Mouse (Mus musculus): ENCODE data around the gene Rsph3a.

Gene Rsph3a

DNA sequence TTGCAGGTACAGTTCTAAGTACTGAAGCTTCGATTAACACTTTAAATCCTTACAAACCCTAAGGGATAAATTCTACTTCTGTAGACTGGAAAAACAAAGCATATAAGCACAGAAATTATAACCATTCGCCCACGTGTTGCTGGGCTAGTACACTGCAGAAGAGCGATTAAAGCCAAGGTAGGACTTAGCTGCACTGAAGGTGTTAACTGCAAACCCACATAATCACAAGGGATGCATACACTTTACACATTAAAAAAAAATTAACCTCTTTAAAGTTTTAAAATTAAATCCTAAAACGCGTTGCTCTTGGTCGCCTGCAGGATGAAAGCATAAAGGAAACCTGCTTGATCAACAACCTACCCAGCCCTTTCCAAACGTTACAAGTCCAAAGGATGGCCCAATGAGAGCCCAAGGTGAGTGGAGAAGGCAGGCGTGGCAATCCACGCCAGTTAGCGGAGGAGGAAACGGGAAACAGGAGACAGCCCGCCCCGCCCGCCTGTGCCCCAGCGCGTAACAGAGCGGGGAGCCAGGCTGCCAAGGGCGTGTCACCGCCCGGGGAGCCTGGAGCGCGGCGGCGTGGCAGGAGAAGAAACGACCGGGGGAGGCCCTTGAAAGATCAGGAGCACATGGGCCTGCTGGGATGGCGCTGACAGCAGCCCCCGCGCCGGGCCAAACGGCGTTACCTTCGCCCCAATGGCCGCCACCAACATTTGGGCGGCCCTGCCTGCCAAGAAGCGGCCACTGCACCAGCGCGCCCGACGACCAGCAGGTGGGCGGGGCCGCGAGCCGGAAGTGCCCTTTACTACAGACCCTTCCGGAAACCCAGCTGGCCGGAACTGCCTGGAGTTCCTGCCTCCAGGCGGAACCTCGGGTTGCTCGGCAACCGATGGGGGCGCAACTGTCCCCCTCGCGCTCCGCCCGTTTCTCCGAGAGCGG, at the start of gene Rsph3a:
Rsph3a (plus strand) TSS at position 498 of the 936 bp plus-strand sequence.
- DNase-seq: peak; percentile 75

DNA sequence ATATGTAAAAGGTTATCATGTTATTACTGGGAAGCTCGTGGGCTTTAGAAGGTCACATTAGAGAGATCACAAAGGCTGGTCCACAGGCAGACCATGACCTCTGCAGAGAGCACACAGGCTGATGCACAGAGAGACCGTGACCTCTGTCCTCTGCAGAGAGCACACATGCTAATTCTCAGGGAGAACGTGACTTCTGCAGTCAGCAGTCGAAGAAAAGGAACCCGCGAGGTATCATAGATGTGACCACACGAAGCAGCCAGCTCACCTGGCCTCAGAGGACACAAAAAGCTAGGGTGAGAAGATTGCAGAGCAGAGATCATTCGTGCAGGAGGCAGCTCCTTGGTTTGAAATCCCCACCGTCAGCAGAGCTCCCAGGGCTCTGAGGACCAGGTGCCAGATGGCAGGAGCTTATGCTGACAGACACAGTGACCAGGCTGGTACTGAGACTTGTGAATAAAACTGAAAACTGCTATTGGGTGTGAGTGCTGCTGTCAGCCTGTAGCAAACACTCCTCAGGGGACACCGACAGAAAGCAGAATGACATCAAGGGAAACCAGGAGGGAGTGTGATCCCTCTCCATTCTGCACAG, 49.3 kb upstream of the Rsph3a start:
- DNase-seq: no peak

DNA sequence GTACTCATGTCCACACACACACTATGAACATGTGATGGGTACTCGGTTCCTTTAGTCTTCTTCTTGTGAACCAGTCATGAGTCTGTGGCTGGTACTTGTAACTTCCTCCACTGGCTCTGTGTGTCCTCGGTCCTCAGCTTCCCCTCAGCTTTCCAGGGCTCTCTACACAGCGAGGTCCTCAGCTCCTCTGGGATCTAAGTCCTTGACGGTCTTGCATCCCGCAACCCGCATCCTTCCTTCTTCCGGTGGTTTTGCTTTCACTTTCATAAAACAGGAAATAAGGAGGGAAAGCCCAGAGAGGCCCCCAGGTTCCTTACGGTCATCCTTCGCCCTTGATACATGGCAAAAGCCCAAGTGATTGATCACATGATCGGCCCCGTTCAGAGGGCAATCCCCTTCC, 48.3 kb upstream of the Rsph3a start:
- no peak for DNase-seq

DNA sequence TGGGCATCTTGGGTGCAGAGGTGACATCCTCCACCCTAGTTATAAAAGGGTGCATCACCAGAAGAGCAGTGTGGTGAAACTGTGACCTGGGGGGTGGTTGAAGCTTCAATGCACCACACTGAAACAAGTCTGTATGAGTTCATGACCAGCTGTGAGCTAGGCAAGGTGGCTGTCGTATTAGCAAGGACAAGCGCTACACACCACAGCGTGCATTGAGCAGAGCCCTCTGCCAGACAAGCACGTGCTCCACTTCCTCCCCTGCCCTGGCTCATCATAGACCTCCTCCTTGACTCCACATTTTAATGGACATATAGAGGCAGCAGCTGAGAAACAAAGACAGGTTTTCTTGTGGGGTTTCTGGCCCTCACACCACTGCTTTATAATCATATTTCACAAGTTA, 47.7 kb upstream of the Rsph3a start:
- no peak for DNase-seq

DNA sequence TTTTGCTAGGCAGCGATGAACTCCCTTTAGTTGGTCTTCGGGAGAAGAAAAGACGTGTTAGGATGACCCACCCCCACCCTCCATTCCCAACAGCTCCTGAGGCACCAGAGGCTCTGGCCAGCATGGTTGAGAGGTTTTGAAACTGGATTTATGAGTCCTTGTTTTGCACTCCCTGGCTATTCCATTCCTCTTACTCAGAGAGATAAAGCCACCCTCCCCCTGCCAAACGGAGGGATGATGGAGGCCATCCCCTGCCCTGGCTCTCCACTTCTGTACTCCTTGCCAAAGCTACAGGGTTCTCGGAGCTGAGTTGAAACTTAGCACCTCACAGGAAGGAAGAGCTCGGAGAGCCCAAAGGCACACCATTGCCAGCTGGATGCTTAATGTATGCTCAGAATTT, 46.2 kb upstream of the Rsph3a start:
- no peak for DNase-seq

DNA sequence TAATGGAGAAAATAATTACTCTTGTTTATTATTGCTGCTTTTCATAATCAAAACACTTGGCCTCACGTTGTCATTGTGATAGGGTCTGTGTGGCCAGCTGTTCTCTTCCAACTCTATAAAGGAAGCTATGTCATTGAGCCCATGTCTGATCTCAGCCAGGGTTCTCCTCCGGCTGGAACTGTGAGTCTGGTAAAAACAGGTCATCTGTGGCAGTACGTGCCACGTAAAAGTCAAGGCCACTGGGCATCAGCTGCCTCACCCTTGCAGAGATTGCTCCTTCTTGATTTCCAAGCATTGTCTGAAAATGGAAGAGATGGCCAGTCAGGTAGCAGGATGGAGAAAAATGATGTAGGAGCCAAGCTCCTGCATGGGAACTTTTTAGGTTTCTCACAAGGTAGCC, 45.5 kb upstream of the Rsph3a start:
- DNase-seq: no peak

DNA sequence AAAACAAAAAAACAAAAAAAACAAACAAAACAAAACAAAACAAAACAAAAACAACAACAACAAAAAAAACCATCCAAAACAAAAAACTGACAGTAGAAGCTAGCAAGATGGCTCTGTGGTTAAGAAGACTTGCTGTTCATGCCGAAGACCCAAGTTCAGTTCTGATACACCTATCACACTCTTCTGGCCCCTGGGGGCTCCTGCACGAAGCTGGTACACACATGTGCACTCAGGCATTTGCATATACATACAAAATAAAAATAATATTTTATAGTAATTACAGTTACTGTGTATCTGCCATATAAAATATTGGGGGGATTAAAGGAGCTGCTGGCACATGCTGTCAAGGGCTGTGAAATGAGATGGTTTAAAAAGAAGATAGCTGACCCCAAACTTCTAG, 43.9 kb upstream of the Rsph3a start:
- DNase-seq: no peak

DNA sequence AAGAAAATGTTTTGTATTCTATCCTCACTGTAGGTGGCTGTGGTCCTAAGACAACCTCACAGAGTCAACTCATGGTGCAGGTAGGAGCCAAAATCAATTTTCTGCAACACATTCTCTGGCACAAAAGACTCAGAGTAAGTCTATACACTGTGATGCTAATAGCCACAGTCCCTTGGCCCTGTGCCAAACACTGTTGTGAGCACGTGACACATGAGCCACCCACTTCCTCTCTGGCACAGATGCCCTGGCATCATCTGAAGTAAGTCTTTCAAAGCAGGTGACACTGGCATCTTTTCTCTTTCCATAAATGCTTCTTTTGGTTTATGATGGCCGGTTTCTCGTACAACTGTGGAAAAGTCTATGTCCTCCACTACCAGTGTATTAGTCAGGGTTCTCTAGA, 43.1 kb upstream of the Rsph3a start:
- DNase-seq: peak; percentile 89

DNA sequence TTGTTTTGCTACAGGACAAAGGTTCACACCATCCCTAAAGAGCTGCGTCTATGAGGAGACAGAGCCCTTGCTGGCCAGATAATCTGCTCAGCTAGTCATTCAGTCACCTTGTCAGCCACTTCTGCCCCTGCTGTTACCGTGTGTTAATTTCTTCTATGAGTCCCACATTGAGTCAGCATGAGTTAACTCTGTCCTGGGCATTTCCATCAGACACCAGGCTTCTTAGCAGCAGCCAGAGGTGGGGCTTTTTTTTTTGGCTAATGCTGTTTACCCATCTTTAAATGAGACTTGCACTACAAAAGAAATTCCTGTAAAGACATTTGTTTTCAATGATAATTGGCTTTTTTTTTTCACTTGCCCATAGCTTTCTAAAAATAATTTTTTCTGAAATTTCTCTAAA, 40.4 kb upstream of the Rsph3a start:
- DNase-seq: no peak

DNA sequence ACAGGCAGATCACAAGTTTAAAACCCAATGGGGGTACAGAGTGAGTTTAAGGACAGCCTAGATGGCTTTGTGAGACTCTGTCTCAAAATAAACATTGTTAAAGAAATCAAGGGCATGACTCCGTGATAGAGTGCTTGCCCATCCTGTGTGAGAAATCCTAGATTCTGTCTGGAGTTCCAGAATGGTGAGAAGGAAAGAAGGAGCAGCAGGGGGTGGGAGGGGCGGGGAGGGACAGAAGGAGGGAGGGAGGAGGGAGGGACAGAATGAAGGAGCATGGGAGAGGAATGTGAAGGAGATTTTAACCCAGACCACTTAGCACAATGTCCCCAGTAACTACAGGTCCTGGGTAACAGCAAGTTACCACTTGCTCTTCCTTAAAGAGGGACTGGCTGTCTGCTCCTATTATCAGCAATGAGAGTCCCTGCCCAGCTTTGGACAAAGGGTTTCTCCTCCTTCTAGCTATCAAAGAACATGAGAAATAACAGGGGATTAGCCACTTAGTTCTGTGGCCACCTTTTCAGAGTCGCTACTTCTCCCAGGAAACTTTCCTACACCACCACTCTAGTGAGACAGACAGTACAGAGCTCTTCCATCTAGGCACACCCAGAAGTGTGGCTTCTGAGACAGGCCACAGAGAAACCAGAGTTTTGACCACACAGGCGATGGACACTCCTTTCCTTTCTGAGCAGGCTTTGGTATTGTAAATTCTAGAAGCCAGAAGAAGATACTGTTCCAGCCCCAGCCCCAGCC, 39.3 kb upstream of the Rsph3a start:
- no peak for DNase-seq

DNA sequence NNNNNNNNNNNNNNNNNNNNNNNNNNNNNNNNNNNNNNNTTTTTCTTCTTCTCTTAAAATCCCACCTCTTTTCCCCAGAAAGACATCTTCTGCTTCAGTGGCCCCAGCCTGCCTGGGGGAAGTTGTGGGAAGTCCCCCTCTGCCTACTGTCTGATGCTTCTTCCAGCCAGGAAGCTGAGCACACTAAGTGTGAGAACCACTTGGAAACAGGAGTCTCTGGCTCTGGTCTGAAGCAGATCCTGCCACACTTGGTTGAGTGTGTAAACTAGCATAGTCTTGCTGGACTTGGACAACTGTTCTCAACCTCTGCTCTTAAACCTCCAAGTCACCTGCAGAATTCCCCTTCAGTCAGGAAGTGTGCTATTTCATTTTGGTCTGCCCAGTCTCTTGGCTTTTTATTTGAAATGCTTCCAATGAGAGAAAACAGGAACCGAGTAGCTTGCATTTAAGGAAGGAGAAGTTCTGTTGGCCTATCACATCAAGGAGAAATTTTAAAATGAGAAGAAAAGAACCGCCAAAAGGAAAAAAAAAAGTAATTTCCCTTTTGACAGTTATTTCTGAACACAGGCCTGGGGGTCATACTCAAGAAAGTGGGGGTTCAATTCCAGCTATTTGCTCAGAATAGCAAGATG, 30.7 kb upstream of the Rsph3a start:
- no peak for DNase-seq

DNA sequence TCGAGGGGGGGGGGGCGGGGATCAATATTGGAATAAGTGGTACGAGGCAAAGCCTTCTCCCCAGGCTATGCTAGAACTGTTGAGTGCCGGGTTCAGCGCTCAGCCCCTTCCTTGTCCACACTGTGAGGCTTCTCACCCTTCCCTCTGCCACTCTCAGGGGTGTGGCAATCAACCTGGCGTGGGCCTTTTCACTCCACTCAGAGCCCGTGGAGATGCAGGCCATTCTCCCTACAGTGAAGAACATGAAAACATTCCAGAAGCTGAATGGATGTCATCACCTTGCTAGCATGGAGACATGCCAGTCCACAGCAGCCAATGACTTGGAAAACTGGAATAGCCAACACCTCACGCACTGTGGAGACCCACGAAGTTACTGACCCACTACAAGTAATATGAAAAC, 29.6 kb upstream of the Rsph3a start:
- DNase-seq: no peak

DNA sequence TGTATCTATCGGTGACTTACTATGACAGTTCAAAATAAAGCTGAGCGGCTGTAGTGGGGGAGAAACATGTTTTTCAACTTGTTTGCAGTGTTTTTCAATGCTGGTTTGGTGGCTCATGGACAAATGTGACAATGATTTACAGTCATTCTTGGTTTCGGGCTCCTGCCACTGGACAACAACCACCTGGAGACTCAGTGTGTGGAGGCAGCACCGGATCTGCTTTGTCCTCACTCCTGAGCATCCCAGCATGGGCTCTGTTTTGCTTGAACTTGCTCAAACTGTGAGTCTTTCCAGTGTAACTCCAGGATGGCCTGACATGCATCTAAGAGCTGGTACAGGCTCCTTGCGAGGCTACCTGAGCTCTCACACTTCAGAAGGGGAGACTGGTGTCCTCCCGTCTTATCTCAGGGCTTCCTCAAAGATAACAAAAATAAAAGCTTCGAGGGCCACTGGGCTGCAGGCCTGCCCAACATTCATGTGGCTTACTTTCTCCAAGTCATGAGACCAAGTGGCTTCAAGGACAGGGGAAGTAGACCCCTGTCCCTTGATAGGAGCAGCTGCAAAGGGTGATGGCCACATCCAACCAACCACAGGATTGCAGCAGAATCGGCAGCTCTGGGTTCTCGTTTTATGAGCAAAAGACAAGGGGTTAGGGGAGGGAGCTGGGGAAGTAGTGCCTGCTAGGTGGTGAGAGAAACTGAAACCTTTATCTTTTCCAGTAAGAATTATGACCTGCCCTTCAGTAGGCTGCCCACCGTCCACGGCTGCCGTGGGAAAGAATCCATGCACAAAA, 28.4 kb upstream of the Rsph3a start:
- no peak for DNase-seq

DNA sequence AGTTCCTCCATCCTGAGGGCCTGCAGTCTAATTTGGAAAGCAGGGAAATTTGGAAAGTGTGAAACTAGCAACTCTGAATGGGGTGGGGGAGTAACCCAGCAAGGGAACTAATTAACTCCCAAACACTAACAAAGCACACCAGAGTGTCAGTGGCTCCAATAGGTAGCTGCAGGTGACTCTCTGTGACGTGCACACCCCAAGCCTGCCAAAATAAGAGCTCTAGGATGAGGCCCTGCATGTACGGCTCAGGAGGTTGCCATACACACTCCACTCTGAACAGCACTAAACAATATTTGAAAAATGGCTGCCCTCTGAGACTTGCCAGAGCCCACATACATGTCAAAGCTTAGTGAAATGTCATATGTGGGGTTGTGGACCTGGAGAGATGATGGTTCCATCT, 27.1 kb upstream of the Rsph3a start:
- no peak for DNase-seq

DNA sequence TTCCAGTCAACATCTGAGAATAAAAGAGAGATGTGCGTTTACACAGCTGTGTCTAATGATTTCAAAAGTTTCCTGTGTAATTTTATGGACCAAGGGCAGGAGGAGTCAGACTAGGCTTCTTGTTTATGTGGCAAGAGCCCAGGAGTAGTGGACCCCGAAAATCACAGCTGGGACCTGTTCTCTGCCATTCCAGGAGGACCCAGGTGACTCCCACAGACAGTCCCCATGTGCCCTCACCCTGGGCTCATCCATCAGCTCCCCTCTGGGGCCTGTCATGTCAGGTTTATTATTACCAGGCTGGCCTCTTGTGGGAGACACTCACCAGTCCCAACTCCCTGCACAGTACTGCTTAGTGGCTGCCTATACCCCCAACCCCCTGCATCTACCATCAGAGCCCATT, 26.2 kb upstream of the Rsph3a start:
- DNase-seq: no peak

DNA sequence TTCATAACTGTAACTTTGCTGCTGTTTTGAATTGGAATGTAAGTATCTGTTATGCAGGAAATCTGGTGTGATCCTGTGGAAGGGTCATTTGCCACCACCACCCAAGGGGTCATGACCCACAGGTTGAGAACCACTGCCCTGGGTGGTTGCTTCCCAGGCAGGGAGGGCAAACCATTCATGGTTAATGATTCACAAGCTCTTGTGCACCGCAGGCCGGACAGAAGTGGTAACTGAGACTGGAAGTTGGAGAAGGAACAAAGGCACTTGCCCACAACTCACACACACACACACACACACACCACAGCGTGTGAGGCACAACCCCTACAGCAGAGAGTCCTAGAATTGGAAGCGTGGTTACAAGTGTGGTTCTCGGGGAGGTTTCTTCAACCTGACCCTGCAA, 22.9 kb upstream of the Rsph3a start:
- no peak for DNase-seq

DNA sequence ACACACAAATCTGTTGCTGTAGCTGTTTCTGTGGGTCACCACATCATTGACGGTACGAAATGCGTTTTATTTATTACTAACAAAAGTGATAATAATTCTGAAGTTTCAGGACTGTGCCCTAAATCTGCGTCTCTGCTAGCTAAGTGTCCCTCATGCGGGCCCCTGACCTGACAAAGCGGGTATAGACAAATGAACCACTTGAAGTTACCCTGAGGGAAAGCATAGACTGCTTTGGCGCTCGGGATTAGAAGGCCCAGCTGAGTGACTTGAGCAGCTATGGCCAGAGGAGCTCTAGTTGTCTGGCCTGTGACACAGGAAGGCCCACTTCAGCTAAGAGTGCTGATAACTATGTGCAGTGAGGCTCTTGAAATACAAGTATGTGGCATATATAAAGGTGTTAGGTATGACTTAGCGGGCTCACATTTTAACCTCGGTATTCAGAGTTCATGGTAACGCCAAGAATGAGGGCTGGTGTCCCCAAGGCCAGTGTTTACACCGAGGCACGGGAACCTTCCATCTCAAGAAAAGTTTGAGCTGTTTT, 21.2 kb upstream of the Rsph3a start:
- DNase-seq: no peak

DNA sequence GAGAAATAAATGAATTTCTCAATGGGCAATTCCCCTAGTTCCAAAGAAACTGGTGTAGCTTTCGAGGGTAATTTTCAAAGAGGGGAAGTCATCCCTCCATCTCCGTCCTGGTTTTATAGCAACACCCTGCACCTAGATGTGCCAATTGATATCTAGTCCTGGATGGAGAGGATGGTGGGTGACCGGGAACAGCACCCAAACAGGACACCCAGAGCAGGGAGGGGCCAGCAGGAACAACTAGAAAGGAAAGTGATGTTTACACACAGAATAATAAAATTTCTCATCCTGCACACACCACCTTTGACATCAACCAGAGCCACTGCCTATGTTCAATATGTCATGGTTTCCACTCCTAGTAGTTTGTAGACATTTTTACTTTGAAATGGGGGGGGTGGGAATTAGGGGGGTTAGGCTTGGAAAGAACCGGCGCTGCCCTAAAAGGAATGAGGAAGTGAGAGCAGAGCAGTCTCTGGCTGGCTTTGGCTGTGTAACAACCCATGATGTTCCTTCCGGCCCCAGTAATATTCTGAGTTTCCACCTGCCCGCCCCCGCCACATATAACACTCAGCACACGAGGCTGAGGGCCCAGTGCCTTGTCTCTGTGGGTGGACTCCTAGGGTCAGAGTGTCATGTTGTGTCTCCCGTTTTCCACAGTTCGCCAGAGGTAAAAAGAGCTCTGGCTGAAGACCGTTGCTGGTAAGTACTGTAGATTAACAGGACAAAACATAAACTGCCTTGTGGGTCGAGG, 19.8 kb upstream of the Rsph3a start, which contains the start of gene Tagap:
Tagap (plus strand) TSS at position 588 of the 748 bp plus-strand sequence.
- peak; percentile 37 for DNase-seq

DNA sequence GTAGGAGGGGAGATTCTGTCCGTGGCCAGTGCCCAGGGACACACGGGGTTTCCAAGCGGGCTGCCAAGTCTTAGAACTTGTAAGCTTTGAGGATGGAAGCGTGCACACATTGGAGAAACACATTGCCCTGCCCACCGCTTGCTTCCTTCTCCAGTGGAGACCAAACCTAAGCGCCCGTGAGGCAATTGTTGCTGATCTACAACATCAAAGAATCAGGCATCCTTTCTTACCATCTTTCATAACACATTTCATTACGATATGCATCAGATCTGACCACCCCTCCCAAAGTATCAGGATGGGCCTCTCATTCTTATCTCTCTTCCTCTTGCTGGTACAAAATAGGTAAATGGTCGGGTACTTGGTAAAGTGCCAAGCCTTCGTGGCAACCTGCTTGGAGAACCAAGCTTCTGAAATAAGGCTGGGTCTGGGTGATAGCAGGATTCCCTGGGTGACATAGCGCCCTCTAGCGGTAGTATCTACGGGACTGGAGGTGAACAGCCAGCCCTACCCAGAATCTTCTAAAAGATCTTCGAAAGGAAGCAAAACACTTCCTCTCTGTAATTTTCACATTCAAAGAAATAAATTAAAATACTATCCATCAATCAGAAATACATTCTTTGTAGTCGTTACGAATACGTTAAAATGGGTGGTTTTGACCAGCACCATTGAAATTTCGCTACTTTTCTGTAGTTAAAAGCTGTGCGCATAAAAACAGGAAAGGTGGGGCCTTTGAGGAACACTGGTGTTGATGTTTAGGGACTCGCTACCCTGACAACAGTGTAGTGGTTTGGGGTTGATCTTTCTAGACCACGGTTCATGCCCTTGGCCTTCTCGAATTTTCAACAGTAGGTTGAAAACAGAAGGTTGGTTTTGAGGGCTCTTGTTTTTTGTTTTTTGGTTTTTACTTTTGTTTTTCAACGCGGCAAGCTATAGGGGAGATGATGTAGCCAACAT, 17.6 kb upstream of the Rsph3a start:
- peak; percentile 92 for DNase-seq

DNA sequence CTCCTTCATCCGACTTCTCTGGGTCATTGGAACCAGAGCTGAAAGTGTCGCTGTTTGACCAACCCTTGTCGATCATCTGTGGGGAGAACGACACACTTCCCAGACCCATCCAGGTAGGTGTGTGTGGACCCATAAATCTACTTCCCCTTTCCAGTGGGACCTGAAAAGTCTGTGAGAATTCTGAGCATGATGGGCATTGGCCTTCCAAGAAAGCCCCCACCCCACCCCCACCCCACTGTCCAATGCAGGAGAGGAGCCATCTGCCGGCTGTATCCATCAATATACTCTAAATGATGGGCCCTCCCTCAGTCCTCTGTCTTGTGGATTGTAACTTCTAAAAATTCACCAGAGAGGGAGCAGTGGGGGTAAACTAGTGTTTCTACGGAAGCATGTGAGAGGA, 16.8 kb upstream of the Rsph3a start:
- DNase-seq: no peak
